In genomic region chr4:132309140-132309848, GRCm38 (mm10) we compare ENCODE assay signal across 8 mouse cellular contexts. TPM values are rescaled to one million over a fixed set of nuclear protein-coding genes. Genes with fewer than 3 reads are reported as not detected.
DNase-seq lines count a peak whose midpoint lies in the region; ATAC-seq and TF ChIP-seq lines count a peak whose summit lies in the region.

No protein-coding gene starts in this region.

- TF ChIP-seq POLR2A in cerebellum, adult 2 months (IDR thresholded peaks at IDR 0.05; ENCODE audit: borderline replicate concordance, insufficient read depth, low read length) = no peak
- TF ChIP-seq POLR2A in thymus, adult 2 months (IDR thresholded peaks at IDR 0.05; ENCODE audit: control insufficient read depth, extremely low read depth, insufficient read depth, low read length, poor library complexity) = no peak

- H3K4me1 ChIP-seq in cerebellum, adult 2 months (ENCODE audit: control insufficient read depth, insufficient read depth, low read length) = peaks cover 6% of the 10 kb centered on the region; the same call in 1 of the 2 replicates
- peaks cover 15% of the 10 kb centered on the region for H3K4me1 ChIP-seq in thymus, adult 2 months (replicated peaks; ENCODE audit: control insufficient read depth, insufficient read depth, low read length)
- peaks cover 15% of the 10 kb centered on the region for H3K4me1 ChIP-seq in heart, embryonic 15.5 days (replicated peaks)
- H3K4me1 ChIP-seq in liver, embryonic 13.5 days (replicated peaks) = peaks cover 36% of the 10 kb centered on the region
- H3K4me1 ChIP-seq in neural tube, embryonic 15.5 days = peaks cover 15% of the 10 kb centered on the region

- H3K4me3 ChIP-seq in cerebellum, adult 2 months (replicated peaks; ENCODE audit: insufficient read depth, low read depth, low read length) = peak overlapping the region; percentile 75
- H3K4me3 ChIP-seq in thymus, adult 2 months (ENCODE audit: control insufficient read depth, insufficient read depth, low read length) = peak overlapping the region; percentile 67
- H3K4me3 ChIP-seq in heart, embryonic 15.5 days = peak overlapping the region; percentile 74
- H3K4me3 ChIP-seq in liver, embryonic 13.5 days (replicated peaks) = peak overlapping the region; percentile 83
- peak overlapping the region; percentile 57 for H3K4me3 ChIP-seq in neural tube, embryonic 15.5 days (replicated peaks)

- no peak for ATAC-seq in heart, embryonic 15.5 days (replicated peaks; ENCODE audit: insufficient number of reproducible peaks, insufficient read depth, low FRiP score, low read depth)
- ATAC-seq in liver, embryonic 13.5 days (ENCODE audit: low read depth) = no peak
- peak; percentile 23; the same call in 1 of the 2 replicates for ATAC-seq in neural tube, embryonic 15.5 days (ENCODE audit: low FRiP score)

- H3K36me3 ChIP-seq in thymus, adult 2 months (ENCODE audit: control insufficient read depth, insufficient read depth, low read length) = peaks cover 30% of the 10 kb centered on the region
- H3K36me3 ChIP-seq in heart, embryonic 15.5 days = peaks cover 40% of the 10 kb centered on the region
- peaks cover 48% of the 10 kb centered on the region for H3K36me3 ChIP-seq in liver, embryonic 13.5 days
- peaks cover 43% of the 10 kb centered on the region for H3K36me3 ChIP-seq in neural tube, embryonic 15.5 days

- H3K27me3 ChIP-seq in cerebellum, adult 2 months (ENCODE audit: control insufficient read depth, insufficient read depth, low read length) = no peaks in the 10 kb centered on the region
- H3K27me3 ChIP-seq in thymus, adult 2 months (ENCODE audit: control insufficient read depth, insufficient read depth, low read length) = no peaks in the 10 kb centered on the region
- no peaks in the 10 kb centered on the region for H3K27me3 ChIP-seq in heart, embryonic 15.5 days
- no peaks in the 10 kb centered on the region for H3K27me3 ChIP-seq in liver, embryonic 13.5 days
- H3K27me3 ChIP-seq in neural tube, embryonic 15.5 days (replicated peaks) = no peaks in the 10 kb centered on the region

- peak in 1 of 2 experiments; percentile 34 for DNase-seq in cerebellum, adult 2 months
- DNase-seq in cerebellum, adult 11-12 months = no peak
- no peak for DNase-seq in thymus, adult 2 months
- DNase-seq in thymus, postnatal 10 days (ENCODE audit: low spot score in 2 of 2) = no peak
- peak; percentile 45 for DNase-seq in liver, embryonic 13.5 days
- DNase-seq in gastrocnemius, postnatal 25 days = no peak

- peak overlapping the region; percentile 68; the same call in 1 of the 2 replicates for H3K27ac ChIP-seq in cerebellum, adult 2 months (ENCODE audit: insufficient read depth, low read length)
- H3K27ac ChIP-seq in thymus, adult 2 months (ENCODE audit: control insufficient read depth, insufficient read depth, low read length) = no peak overlapping the region
- H3K27ac ChIP-seq in heart, embryonic 15.5 days = peak overlapping the region; percentile 89
- H3K27ac ChIP-seq in liver, embryonic 13.5 days = peak overlapping the region; percentile 96
- H3K27ac ChIP-seq in neural tube, embryonic 15.5 days (replicated peaks) = peak overlapping the region; percentile 85

- H3K9me3 ChIP-seq in heart, embryonic 15.5 days (replicated peaks) = no peaks in the 10 kb centered on the region
- no peaks in the 10 kb centered on the region for H3K9me3 ChIP-seq in liver, embryonic 13.5 days (replicated peaks)
- H3K9me3 ChIP-seq in neural tube, embryonic 15.5 days (replicated peaks) = no peaks in the 10 kb centered on the region

- no peak for TF ChIP-seq CTCF in cerebellum, adult 2 months (IDR thresholded peaks at IDR 0.05; ENCODE audit: borderline replicate concordance, insufficient read depth, low read depth, low read length)
- no peak for TF ChIP-seq CTCF in thymus, adult 2 months (IDR thresholded peaks at IDR 0.05; ENCODE audit: borderline replicate concordance, control insufficient read depth, extremely low read depth, insufficient read depth, low read length, poor library complexity)

- peak overlapping the region; percentile 75 for H3K9ac ChIP-seq in heart, embryonic 15.5 days
- H3K9ac ChIP-seq in liver, embryonic 13.5 days = peak overlapping the region; percentile 92
- peak overlapping the region; percentile 79 for H3K9ac ChIP-seq in neural tube, embryonic 15.5 days (replicated peaks)

- under 1% methylated on average over 15 of the region's 15 CpGs for WGBS in cerebellum, adult 2 months
- under 1% methylated on average over 15 of the region's 15 CpGs for WGBS in thymus, adult 2 months
- WGBS in heart, embryonic 15.5 days = 1% methylated on average over 15 of the region's 15 CpGs
- under 1% methylated on average over 15 of the region's 15 CpGs for WGBS in liver, embryonic 13.5 days (ENCODE audit: insufficient replicate concordance)
- WGBS in neural tube, embryonic 15.5 days = 0% methylated on average over 15 of the region's 15 CpGs

- peak overlapping the region; percentile 71 for H3K4me2 ChIP-seq in heart, embryonic 15.5 days
- peak overlapping the region; percentile 84 for H3K4me2 ChIP-seq in liver, embryonic 13.5 days
- peak overlapping the region; percentile 74 for H3K4me2 ChIP-seq in neural tube, embryonic 15.5 days

RNA-seq across cellular contexts. Expression of gene Rab42, which starts 6.1 kb away (rescaled TPM):
- polyA plus RNA-seq in cerebellum, adult 2 months (2012; rRNA removed) = 2.2 and 3.1 TPM in 2 replicates
- polyA plus RNA-seq in thymus, adult 2 months (2012; rRNA removed) = 6.2 and 6.8 TPM in 2 replicates
- 1.5 and 2.0 TPM in 2 replicates for polyA plus RNA-seq in heart, embryonic 15.5 days (2015; fragmentation: Nextera tagmentation; extraction: Ambion mirVana)
- polyA plus RNA-seq in liver, embryonic 13.5 days (2015; fragmentation: Nextera tagmentation; extraction: Ambion mirVana) = 0.44 and 1.2 TPM in 2 replicates
- 3.4 and 3.5 TPM in 2 replicates for polyA plus RNA-seq in neural tube, embryonic 15.5 days (2015; fragmentation: Nextera tagmentation; extraction: Ambion mirVana)
- total RNA-seq in gastrocnemius, postnatal 25 days (2021) = under 1 TPM in 1 of 2 experiments, not detected in 1; 0.48 TPM

RNA-seq across cellular contexts. Expression of gene Trnau1ap, which starts 20.0 kb away (rescaled TPM):
- 17.9 and 19.1 TPM in 2 replicates for polyA plus RNA-seq in cerebellum, adult 2 months (2012; rRNA removed)
- polyA plus RNA-seq in thymus, adult 2 months (2012; rRNA removed) = 18.9 and 23.1 TPM in 2 replicates
- polyA plus RNA-seq in heart, embryonic 15.5 days (2015; fragmentation: Nextera tagmentation; extraction: Ambion mirVana) = 63.4 and 71.3 TPM in 2 replicates
- polyA plus RNA-seq in liver, embryonic 13.5 days (2015; fragmentation: Nextera tagmentation; extraction: Ambion mirVana) = 43.1 and 45.3 TPM in 2 replicates
- polyA plus RNA-seq in neural tube, embryonic 15.5 days (2015; fragmentation: Nextera tagmentation; extraction: Ambion mirVana) = 69.9 and 70.3 TPM in 2 replicates
- total RNA-seq in gastrocnemius, postnatal 25 days (2021) = 10 to 100 TPM in 1 of 2 experiments, 1 to 10 TPM in 1; 9.9 to 10.4 TPM

RNA-seq across cellular contexts. Expression of gene Taf12, which starts 35.1 kb away (rescaled TPM):
- polyA plus RNA-seq in cerebellum, adult 2 months (2012; rRNA removed) = 22.5 and 24.3 TPM in 2 replicates
- 13.7 and 17.2 TPM in 2 replicates for polyA plus RNA-seq in thymus, adult 2 months (2012; rRNA removed)
- 28.5 and 33.7 TPM in 2 replicates for polyA plus RNA-seq in heart, embryonic 15.5 days (2015; fragmentation: Nextera tagmentation; extraction: Ambion mirVana)
- polyA plus RNA-seq in liver, embryonic 13.5 days (2015; fragmentation: Nextera tagmentation; extraction: Ambion mirVana) = 53.3 and 62.2 TPM in 2 replicates
- 36.5 and 43.6 TPM in 2 replicates for polyA plus RNA-seq in neural tube, embryonic 15.5 days (2015; fragmentation: Nextera tagmentation; extraction: Ambion mirVana)
- 10 to 100 TPM; 31.6 to 32.1 TPM for total RNA-seq in gastrocnemius, postnatal 25 days (2021)

RNA-seq across cellular contexts. Expression of gene Rcc1, which starts 44.1 kb away (rescaled TPM):
- polyA plus RNA-seq in cerebellum, adult 2 months (2012; rRNA removed) = 8.4 and 9.6 TPM in 2 replicates
- polyA plus RNA-seq in thymus, adult 2 months (2012; rRNA removed) = 31.9 and 40.8 TPM in 2 replicates
- 29.2 and 44.7 TPM in 2 replicates for polyA plus RNA-seq in heart, embryonic 15.5 days (2015; fragmentation: Nextera tagmentation; extraction: Ambion mirVana)
- 79.4 and 80.2 TPM in 2 replicates for polyA plus RNA-seq in liver, embryonic 13.5 days (2015; fragmentation: Nextera tagmentation; extraction: Ambion mirVana)
- polyA plus RNA-seq in neural tube, embryonic 15.5 days (2015; fragmentation: Nextera tagmentation; extraction: Ambion mirVana) = 28.2 and 45.5 TPM in 2 replicates
- total RNA-seq in gastrocnemius, postnatal 25 days (2021) = 1 to 10 TPM; 6.5 to 6.6 TPM

RNA-seq across cellular contexts. Expression of gene Gmeb1, which starts 47.9 kb away (rescaled TPM):
- polyA plus RNA-seq in cerebellum, adult 2 months (2012; rRNA removed) = 20.5 and 20.6 TPM in 2 replicates
- 47.5 and 49.6 TPM in 2 replicates for polyA plus RNA-seq in thymus, adult 2 months (2012; rRNA removed)
- 23.3 and 28.0 TPM in 2 replicates for polyA plus RNA-seq in heart, embryonic 15.5 days (2015; fragmentation: Nextera tagmentation; extraction: Ambion mirVana)
- 16.9 and 17.3 TPM in 2 replicates for polyA plus RNA-seq in liver, embryonic 13.5 days (2015; fragmentation: Nextera tagmentation; extraction: Ambion mirVana)
- polyA plus RNA-seq in neural tube, embryonic 15.5 days (2015; fragmentation: Nextera tagmentation; extraction: Ambion mirVana) = 37.7 and 39.0 TPM in 2 replicates
- total RNA-seq in gastrocnemius, postnatal 25 days (2021) = 1 to 10 TPM; 7.4 to 8.0 TPM
